Mouse (Mus musculus) heart, adult 2 months (tissue): ENCODE measurements around the gene Olfr1128.
"Not testable (repeated sequence)": the region's sequence is repeated elsewhere in the genome, so short reads cannot be mapped to it uniquely, and the experiment has no call there.

Experiments
- CTCF ChIP-seq: fragments of 200-600 bp; IDR thresholded peaks from 2 replicates; pipeline ENCODE4 v1.8.1; 2022; ENCODE audit warnings: antibody characterized with exemption, mild to moderate bottlenecking, moderate library complexity
- POLR2A ChIP-seq: fragments of 200-500 bp; IDR thresholded peaks from 2 replicates; pipeline ENCODE4 v1.6.1; 2011; ENCODE audit warnings: mild to moderate bottlenecking, low read depth, low read length, control low read depth; ENCODE audit not compliant: insufficient read depth

GRCm38 (mm10) chr2:87525899-87526616, 19.3 kb downstream of the Olfr1128 start:
- TF ChIP-seq CTCF, POLR2A: not testable (repeated sequence)
